Mouse (Mus musculus) E14TG2a.4 (cell line): ENCODE results near the gene Ivd.
A peak's percentile ranks its signal among the peaks of the same experiment; 100 is the strongest.

Experiments
- H3K27me3 ChIP-seq: 2 replicates; pipeline ENCODE4 v1.6.1; 2014; ENCODE audit warnings: low read length, control low read depth; ENCODE audit not compliant: insufficient read depth
- H3K36me3 ChIP-seq: 2 replicates; pipeline ENCODE4 v1.6.1; 2014; ENCODE audit warnings: low read length, control low read depth; ENCODE audit not compliant: insufficient read depth
- H3K4me1 ChIP-seq: replicated peaks from 2 replicates; pipeline ENCODE4 v1.6.1; 2014; ENCODE audit warnings: low read depth, low read length, control low read depth
- H3K4me3 ChIP-seq: replicated peaks from 2 replicates; pipeline ENCODE4 v1.5.1; 2014; ENCODE audit warnings: mild to moderate bottlenecking, low read length
- H3K9me3 ChIP-seq: 2 replicates; pipeline ENCODE4 v1.6.1; 2014; ENCODE audit warnings: low read length, control low read depth
- NANOG ChIP-seq: IDR thresholded peaks from 2 replicates; pipeline ENCODE4 v1.6.1; 2014; ENCODE audit warnings: borderline replicate concordance, low read length, mixed read lengths
- POU5F1 ChIP-seq: IDR thresholded peaks from 2 replicates; pipeline ENCODE4 v1.6.1; 2014; ENCODE audit warnings: low read length, borderline replicate concordance

The Ivd gene

DNA sequence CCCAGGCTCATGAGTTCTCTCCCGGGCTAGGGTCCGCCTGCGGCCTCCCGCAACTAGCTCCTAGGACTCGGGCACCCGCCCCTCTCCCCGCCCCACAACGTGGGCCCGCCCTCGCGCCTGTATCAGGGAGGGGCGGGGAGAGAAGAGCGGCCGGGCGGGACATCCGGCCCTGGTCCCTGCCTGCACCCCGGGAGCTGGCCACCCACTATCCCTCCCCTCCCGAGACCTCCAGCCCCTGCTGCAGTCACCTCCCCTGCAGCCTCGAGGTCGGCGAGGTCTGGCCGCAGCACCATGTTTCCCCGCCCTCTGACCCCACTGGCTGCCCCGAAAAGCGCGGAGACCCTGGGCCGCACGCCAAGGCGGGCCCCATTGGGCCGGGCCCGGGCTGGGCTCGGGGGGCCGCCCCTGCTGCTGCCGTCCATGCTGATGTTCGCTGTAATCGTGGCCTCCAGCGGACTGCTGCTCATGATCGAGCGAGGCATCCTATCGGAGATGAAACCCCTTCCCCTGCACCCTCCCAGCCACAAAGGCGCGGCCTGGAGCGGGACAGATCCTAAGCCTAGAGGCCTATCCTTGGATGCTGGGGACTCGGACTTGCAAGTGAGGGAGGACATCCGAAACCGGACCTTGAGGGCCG lies 64.7 kb downstream of the Ivd start, which contains the start of gene Chst14:
TSS of gene Chst14 (plus strand) at position 136 of the 637 bp plus-strand sequence.
- Histone ChIP-seq H3K4me1 (peaks cover 26% of the 10 kb centered on the region), H3K36me3 (peaks cover 12% of the 10 kb centered on the region), H3K27me3 (peaks cover 55% of the 10 kb centered on the region), H3K4me3 (peak within 1 kb of the TSS; percentile 84), H3K9me3 (no peaks in the 10 kb centered on the region)
- TF ChIP-seq POU5F1 = no peak

DNA sequence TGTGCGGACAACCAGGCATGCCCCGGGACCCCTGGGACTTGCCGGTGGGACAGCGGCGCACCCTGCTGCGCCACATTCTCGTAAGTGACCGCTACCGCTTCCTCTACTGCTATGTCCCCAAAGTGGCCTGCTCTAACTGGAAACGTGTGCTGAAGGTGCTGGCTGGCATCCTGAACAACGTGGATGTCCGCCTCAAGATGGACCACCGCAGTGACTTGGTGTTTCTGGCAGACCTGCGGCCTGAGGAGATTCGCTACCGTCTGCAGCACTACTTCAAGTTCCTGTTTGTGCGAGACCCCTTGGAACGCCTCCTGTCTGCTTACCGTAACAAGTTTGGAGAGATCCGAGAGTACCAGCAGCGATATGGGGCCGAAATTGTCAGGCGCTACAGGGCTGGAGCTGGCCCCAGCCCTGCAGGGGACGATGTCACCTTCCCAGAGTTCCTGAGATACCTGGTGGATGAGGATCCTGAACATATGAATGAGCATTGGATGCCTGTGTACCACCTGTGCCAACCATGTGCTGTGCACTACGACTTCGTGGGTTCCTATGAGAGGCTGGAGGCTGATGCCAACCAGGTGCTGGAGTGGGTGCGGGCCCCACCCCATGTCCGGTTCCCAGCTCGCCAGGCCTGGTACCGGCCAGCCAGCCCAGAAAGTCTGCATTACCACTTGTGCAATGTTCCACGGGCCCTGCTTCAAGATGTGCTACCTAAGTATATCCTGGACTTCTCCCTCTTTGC lies 65.4 kb downstream of the Ivd start:
- no peaks in the 10 kb centered on the region for H3K9me3 ChIP-seq
- H3K36me3 ChIP-seq = peaks cover 10% of the 10 kb centered on the region
- no peak for TF ChIP-seq NANOG
- peaks cover 24% of the 10 kb centered on the region for H3K4me1 ChIP-seq
- H3K27me3 ChIP-seq = peaks cover 55% of the 10 kb centered on the region
- H3K4me3 ChIP-seq = peak overlapping the region; percentile 84
